In the genomic region with DNA sequence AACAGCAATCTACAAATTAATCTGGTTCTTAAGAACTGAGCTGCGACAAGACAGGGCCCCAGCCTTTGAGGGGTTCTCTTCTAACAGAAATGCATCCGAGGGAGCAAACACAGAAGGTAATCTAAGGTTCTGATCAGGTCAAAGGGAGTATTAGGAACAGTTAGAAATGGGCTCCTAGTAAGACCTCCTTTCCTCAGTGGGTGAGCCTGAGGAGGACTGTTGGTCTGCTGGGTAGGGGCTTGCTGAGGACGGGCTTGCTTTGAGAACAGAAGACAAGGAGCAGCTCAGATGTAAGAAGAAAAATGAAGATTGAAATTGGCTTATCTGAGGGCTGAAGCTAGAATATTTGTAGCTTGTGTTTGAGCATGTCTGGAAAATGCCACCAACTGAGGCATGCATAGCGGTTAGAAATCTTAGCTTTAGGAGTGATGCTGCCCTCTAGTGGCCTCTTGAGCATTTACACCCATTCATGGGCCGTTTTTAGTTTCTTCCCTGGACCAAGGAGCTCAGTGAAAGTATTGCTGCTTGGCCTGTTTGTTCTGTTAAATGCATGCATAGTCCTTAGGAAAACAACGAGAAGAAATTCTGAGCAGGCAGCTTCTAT, we compare ENCODE assay signal across 9 mouse cellular contexts. TPM values are rescaled to one million over a fixed set of nuclear protein-coding genes. Genes with fewer than 3 reads are reported as not detected.
A peak's percentile ranks its signal among the peaks of the same experiment; 100 is the strongest.
DNase-seq lines count a peak whose midpoint lies in the region; ATAC-seq and TF ChIP-seq lines count a peak whose summit lies in the region.
"Had no signal": no experiment of that assay in that cellular context is flagged by ENCODE, and none has a peak within 500 bp of the region (broad histone marks: within the 10 kb centered on the region; RNA-seq: fewer than 3 reads in every experiment).

No protein-coding gene starts in this region.

- no peaks in the 10 kb centered on the region for H3K4me1 ChIP-seq in G1E (ENCODE audit: insufficient read depth, low read depth, low read length)
- no peaks in the 10 kb centered on the region for H3K4me1 ChIP-seq in cerebellum, adult 2 months (ENCODE audit: control insufficient read depth, insufficient read depth, low read length)
- no peaks in the 10 kb centered on the region for H3K4me1 ChIP-seq in forebrain, postnatal 0 days (ENCODE audit: insufficient read depth)
- H3K4me1 ChIP-seq in kidney, postnatal 0 days (replicated peaks; ENCODE audit: insufficient read depth, low read length), result no peaks in the 10 kb centered on the region
- peaks cover 0 to 6% of the 10 kb centered on the region in 2 experiments; a peak in 2 of 4 replicates for H3K4me1 ChIP-seq in liver, embryonic 14.5 days (replicated peaks; ENCODE audit: control insufficient read depth in 2 of 2, insufficient read depth in 2 of 2, low read length in 1 of 2)

- H3K4me2 ChIP-seq in forebrain, postnatal 0 days (ENCODE audit: low read depth), result no peak overlapping the region
- H3K4me2 ChIP-seq in kidney, postnatal 0 days (ENCODE audit: low read length), result no peak overlapping the region
- H3K4me2 ChIP-seq in liver, embryonic 14.5 days (ENCODE audit: low read depth), result no peak overlapping the region

- TF ChIP-seq CTCF in G1E (IDR thresholded peaks at IDR 0.05; ENCODE audit: low read depth, low read length), result peak; percentile 74
- TF ChIP-seq CTCF in cerebellum, adult 2 months (IDR thresholded peaks at IDR 0.05; ENCODE audit: borderline replicate concordance, insufficient read depth, low read depth, low read length), result peak; percentile 69
- peak; percentile 90 for TF ChIP-seq CTCF in forebrain, postnatal 0 days (IDR thresholded peaks at IDR 0.05; ENCODE audit: low read depth)
- peak; percentile 88 for TF ChIP-seq CTCF in kidney, postnatal 0 days (IDR thresholded peaks at IDR 0.05; ENCODE audit: low read depth)
- TF ChIP-seq CTCF in liver, embryonic 14.5 days (IDR thresholded peaks at IDR 0.05; ENCODE audit: low read depth), result peak; percentile 85

- TF ChIP-seq EP300 in liver, embryonic 14.5 days (IDR thresholded peaks at IDR 0.05; ENCODE audit: low read depth), result no peak

- H3K4me3 ChIP-seq in G1E (ENCODE audit: low read depth, low read length), result no peak overlapping the region
- H3K4me3 ChIP-seq in cerebellum, adult 2 months (replicated peaks; ENCODE audit: insufficient read depth, low read depth, low read length), result no peak overlapping the region
- no peak overlapping the region for H3K4me3 ChIP-seq in forebrain, postnatal 0 days (ENCODE audit: low read depth, low read length)
- no peak overlapping the region for H3K4me3 ChIP-seq in kidney, postnatal 0 days (replicated peaks; ENCODE audit: low read depth, low read length)
- no peak overlapping the region for H3K4me3 ChIP-seq in liver, embryonic 14.5 days (ENCODE audit: insufficient read depth in 1 of 2, low read depth in 2 of 2, low read length in 2 of 2)
- H3K4me3 ChIP-seq: myocyte had no signal

- H3K9ac ChIP-seq in forebrain, postnatal 0 days, result no peak overlapping the region
- no peak overlapping the region for H3K9ac ChIP-seq in kidney, postnatal 0 days (ENCODE audit: low read depth, low read length)
- no peak overlapping the region for H3K9ac ChIP-seq in liver, embryonic 14.5 days (replicated peaks)

- H3K27ac ChIP-seq in cerebellum, adult 2 months (ENCODE audit: insufficient read depth, low read length), result no peak overlapping the region
- H3K27ac ChIP-seq in forebrain, postnatal 0 days (ENCODE audit: low read depth, low read length), result 0 out of 2 replicates have a peak overlapping the region, but pooled peaks have one; percentile 40
- no peak overlapping the region for H3K27ac ChIP-seq in kidney, postnatal 0 days
- H3K27ac ChIP-seq in liver, embryonic 14.5 days, result no peak overlapping the region

- 37% methylated on average over 6 of the region's 6 CpGs for WGBS in cerebellum, adult 2 months
- 28% methylated on average over 6 of the region's 6 CpGs for WGBS in forebrain, postnatal 0 days
- 28% methylated on average over 6 of the region's 6 CpGs for WGBS in kidney, postnatal 0 days
- 30% methylated on average over 6 of the region's 6 CpGs for WGBS in liver, embryonic 14.5 days (ENCODE audit: insufficient replicate concordance)

- H3K36me3 ChIP-seq in G1E (replicated peaks), result no peaks in the 10 kb centered on the region
- H3K36me3 ChIP-seq in forebrain, postnatal 0 days (ENCODE audit: insufficient read depth), result no peaks in the 10 kb centered on the region
- H3K36me3 ChIP-seq in kidney, postnatal 0 days (ENCODE audit: insufficient read depth, low read length), result no peaks in the 10 kb centered on the region
- H3K36me3 ChIP-seq in liver, embryonic 14.5 days (replicated peaks; ENCODE audit: control insufficient read depth, insufficient read depth, low read depth), result no peaks in the 10 kb centered on the region

- no peaks in the 10 kb centered on the region for H3K9me3 ChIP-seq in G1E (replicated peaks)
- H3K9me3 ChIP-seq in forebrain, postnatal 0 days (ENCODE audit: low read length), result no peaks in the 10 kb centered on the region
- no peaks in the 10 kb centered on the region for H3K9me3 ChIP-seq in kidney, postnatal 0 days (replicated peaks; ENCODE audit: low read length)
- no peaks in the 10 kb centered on the region for H3K9me3 ChIP-seq in liver, embryonic 14.5 days (ENCODE audit: control insufficient read depth, low read length)

- H3K27me3 ChIP-seq in G1E (ENCODE audit: insufficient read depth, low read length), result peaks cover 2% of the 10 kb centered on the region; the same call in 1 of the 2 replicates
- no peaks in the 10 kb centered on the region for H3K27me3 ChIP-seq in cerebellum, adult 2 months (ENCODE audit: control insufficient read depth, insufficient read depth, low read length)
- H3K27me3 ChIP-seq in forebrain, postnatal 0 days (ENCODE audit: insufficient read depth, low read length), result no peaks in the 10 kb centered on the region
- H3K27me3 ChIP-seq in kidney, postnatal 0 days (ENCODE audit: insufficient read depth, low read length), result no peaks in the 10 kb centered on the region
- no peaks in the 10 kb centered on the region for H3K27me3 ChIP-seq in liver, embryonic 14.5 days (ENCODE audit: control insufficient read depth, insufficient read depth, low read length)

- no peak; the same call in 1 of the 2 replicates for ATAC-seq in G1E (ENCODE audit: extremely low read depth, insufficient number of reproducible peaks, low FRiP score, poor library complexity, severe bottlenecking)
- ATAC-seq in forebrain, postnatal 0 days, result peak; percentile 75
- ATAC-seq in kidney, postnatal 0 days (replicated peaks; ENCODE audit: low FRiP score, low read depth), result no peak
- no peak for ATAC-seq in liver, embryonic 14.5 days (ENCODE audit: insufficient read depth)
- peak; percentile 77 for ATAC-seq in neutrophil, adult 5-6 weeks (ENCODE audit: extremely low read depth, insufficient number of reproducible peaks, low FRiP score, poor library complexity, severe bottlenecking)

- DNase-seq in B cell, adult 2 months, result peak; percentile 34
- DNase-seq in G1E (ENCODE audit: low spot score), result peak; percentile 18
- DNase-seq in cerebellum, adult 2 months, result peak; percentile 38 to 43
- peak; percentile 89 for DNase-seq in forebrain, postnatal 0 days
- DNase-seq in kidney, postnatal 0 days (ENCODE audit: low spot score), result peak; percentile 82
- DNase-seq in liver, embryonic 14.5 days (ENCODE audit: low read depth in 3 of 3, low spot score in 3 of 3), result no peak
- no peak for DNase-seq in T-cell, adult 2 months (ENCODE audit: low spot score)

- no peak for TF ChIP-seq POLR2A in cerebellum, adult 2 months (IDR thresholded peaks at IDR 0.05; ENCODE audit: borderline replicate concordance, insufficient read depth, low read length)

RNA-seq across cellular contexts. Expression of a gene that starts 33.5 kb away (rescaled TPM):
- total RNA-seq in G1E (2014; fragmentation: Nextera tagmentation) (18.0 and 19.3 TPM in 2 replicates), G1E (2017) (6.4 and 6.7 TPM in 2 replicates)
- 23.8 and 26.9 TPM in 2 replicates for polyA plus RNA-seq in G1E (2012)
- 47.1 and 51.8 TPM in 2 replicates for polyA plus RNA-seq in cerebellum, adult 2 months (2012; rRNA removed)
- 20.2 and 22.9 TPM in 2 replicates for total RNA-seq in forebrain, postnatal 0 days (2014; rRNA removed)
- 12.5 and 16.0 TPM in 2 replicates for polyA plus RNA-seq in forebrain, postnatal 0 days (2015; fragmentation: Nextera tagmentation; extraction: Ambion mirVana)
- 13.4 and 13.8 TPM in 2 replicates for polyA plus RNA-seq in kidney, postnatal 0 days (2015; fragmentation: Nextera tagmentation; extraction: Ambion mirVana)
- 7.8 and 12.4 TPM in 2 replicates for polyA plus RNA-seq in liver, embryonic 14.5 days (2012; rRNA removed)
- polyA plus RNA-seq in liver, embryonic 14.5 days (2014; fragmentation: Nextera tagmentation; extraction: Ambion mirVana), result 23.6 and 27.6 TPM in 2 replicates
- 6.3 and 8.5 TPM in 2 replicates for total RNA-seq in neutrophil, adult 5-6 weeks (2017)

RNA-seq across cellular contexts. Expression of a gene that starts 43.2 kb away (rescaled TPM):
- 6.4 TPM in 1 of 2 replicates, not detected in the other for total RNA-seq in G1E (2014; fragmentation: Nextera tagmentation)
- total RNA-seq in G1E (2017), result not detected in 2 replicates
- not detected in 2 replicates for polyA plus RNA-seq in G1E (2012)
- polyA plus RNA-seq in cerebellum, adult 2 months (2012; rRNA removed), result not detected in 2 replicates
- not detected in 2 replicates for total RNA-seq in forebrain, postnatal 0 days (2014; rRNA removed)
- polyA plus RNA-seq in forebrain, postnatal 0 days (2015; fragmentation: Nextera tagmentation; extraction: Ambion mirVana), result not detected in 2 replicates
- not detected in 2 replicates for polyA plus RNA-seq in kidney, postnatal 0 days (2015; fragmentation: Nextera tagmentation; extraction: Ambion mirVana)
- not detected in 2 replicates for polyA plus RNA-seq in liver, embryonic 14.5 days (2012; rRNA removed)
- polyA plus RNA-seq in liver, embryonic 14.5 days (2014; fragmentation: Nextera tagmentation; extraction: Ambion mirVana), result not detected in 2 replicates
- not detected in 2 replicates for total RNA-seq in neutrophil, adult 5-6 weeks (2017)
- polyA plus RNA-seq: myocyte had no signal

Comparison
In these comparisons a context has a peak if more than half of its experiments do, and no peak if none do; other contexts are left out.
1. DNase-seq: peak in B cell, adult 2 months (2 of 2), G1E (single experiment), cerebellum, adult 2 months (2 of 2), forebrain, postnatal 0 days (single experiment) and kidney, postnatal 0 days (single experiment); none in liver, embryonic 14.5 days (0 of 3) and T-cell, adult 2 months (single experiment).
2. ATAC-seq: peak in forebrain, postnatal 0 days (single experiment) and neutrophil, adult 5-6 weeks (single experiment); none in G1E (single experiment), kidney, postnatal 0 days (single experiment) and liver, embryonic 14.5 days (single experiment).
3. Peak in every context shown above with its lines, with median percentiles within 50 percentile points of each other: CTCF ChIP-seq.